Mouse (Mus musculus) heart, adult 2 months (tissue): ENCODE data around the gene Sult2a7. TPM values are rescaled to one million over a fixed set of nuclear protein-coding genes. Genes with fewer than 3 reads are reported as not detected.

Source experiments
- DNase-seq, 2 experiments: peaks; one replicate each; pipeline ENCODE4 v3.0.0; 2021
- H3K27ac ChIP-seq: fragments of 200-600 bp; 2 replicates; pipeline ENCODE4 v1.8.1; 2022
- H3K27me3 ChIP-seq: fragments of 200-500 bp; 2 replicates; pipeline ENCODE4 v1.6.1; 2012; ENCODE audit warnings: mild to moderate bottlenecking, low read length, inconsistent platforms, mixed read lengths; ENCODE audit not compliant: control insufficient read depth, insufficient read depth
- H3K36me3 ChIP-seq: fragments of 200-500 bp; 2 replicates; pipeline ENCODE4 v1.6.1; 2012; ENCODE audit warnings: low read length, inconsistent platforms; ENCODE audit not compliant: control insufficient read depth, insufficient read depth
- H3K4me1 ChIP-seq: fragments of 200-500 bp; 2 replicates; pipeline ENCODE4 v1.6.1; 2011; ENCODE audit warnings: low read length; ENCODE audit not compliant: control insufficient read depth, insufficient read depth
- H3K4me3 ChIP-seq: fragments of 200-600 bp; 2 replicates; pipeline ENCODE4 v1.8.1; 2022
- H3K79me2 ChIP-seq: fragments of 200-500 bp; replicated peaks from 2 replicates; pipeline ENCODE4 v1.6.1; 2012; ENCODE audit warnings: mild to moderate bottlenecking, inconsistent platforms, low read length, moderate library complexity, mixed read lengths; ENCODE audit not compliant: control insufficient read depth, insufficient read depth
- H3K9ac ChIP-seq: fragments of 200-500 bp; 2 replicates; pipeline ENCODE4 v1.6.1; 2012; ENCODE audit warnings: low read depth, mild to moderate bottlenecking, control low read depth, inconsistent platforms, low read length, mixed read lengths
- CTCF ChIP-seq: fragments of 200-600 bp; IDR thresholded peaks from 2 replicates; pipeline ENCODE4 v1.8.1; 2022; ENCODE audit warnings: antibody characterized with exemption, mild to moderate bottlenecking, moderate library complexity
- EP300 ChIP-seq: fragments of 200-500 bp; IDR thresholded peaks from 2 replicates; pipeline ENCODE4 v1.6.1; 2011; ENCODE audit warnings: low read depth, low read length, control low read depth; ENCODE audit not compliant: insufficient read depth
- POLR2A ChIP-seq: fragments of 200-500 bp; IDR thresholded peaks from 2 replicates; pipeline ENCODE4 v1.6.1; 2011; ENCODE audit warnings: mild to moderate bottlenecking, low read depth, low read length, control low read depth; ENCODE audit not compliant: insufficient read depth
- WGBS: fragments of 180-500 bp; shearing (Covaris S2); methylation state at CpG from one replicate; pipeline ENCODE4 v1.1.7; 2018; 5-methylcytosine and 5-hydroxymethylcytosine counted together
- intact Hi-C: fragments of 180-260 bp; cut with DNase I; formaldehyde crosslinking; loops from one replicate; pipeline ENCODE4 v1.15.1; 2025
- polyA plus RNA-seq: library from polyadenylated mRNA; depleted of rRNA; stranded (reverse); fragments of >200 nt; gene quantifications from 2 replicates; pipeline ENCODE4 v1.2.3, GENCODE M21; 2012; rRNA removed
- total RNA-seq, 2 experiments: library from RNA; stranded (reverse); gene quantifications; 2 replicates each; pipeline ENCODE4 v1.2.3; 2021

Sult2a7 gene
- total and polyA plus RNA-seq, 3 experiments, result not detected

- Histone ChIP-seq H3K4me1 (no peaks in the 10 kb centered on the region), H3K27ac (no peak overlapping the region), H3K79me2 (no peaks in the 10 kb centered on the region), H3K4me3 (no peak overlapping the region), H3K36me3 (no peaks in the 10 kb centered on the region), H3K9ac (no peak overlapping the region), H3K27me3 (no peaks in the 10 kb centered on the region)
- TF ChIP-seq EP300, result no peak
- no peak for TF ChIP-seq POLR2A
- no peak for TF ChIP-seq CTCF
- no peak for DNase-seq
- intact Hi-C loops, result no loop called here
Observed at GRCm38 (mm10) chr7:14439581-14439980, 54.4 kb downstream of the Sult2a7 start.

DNA sequence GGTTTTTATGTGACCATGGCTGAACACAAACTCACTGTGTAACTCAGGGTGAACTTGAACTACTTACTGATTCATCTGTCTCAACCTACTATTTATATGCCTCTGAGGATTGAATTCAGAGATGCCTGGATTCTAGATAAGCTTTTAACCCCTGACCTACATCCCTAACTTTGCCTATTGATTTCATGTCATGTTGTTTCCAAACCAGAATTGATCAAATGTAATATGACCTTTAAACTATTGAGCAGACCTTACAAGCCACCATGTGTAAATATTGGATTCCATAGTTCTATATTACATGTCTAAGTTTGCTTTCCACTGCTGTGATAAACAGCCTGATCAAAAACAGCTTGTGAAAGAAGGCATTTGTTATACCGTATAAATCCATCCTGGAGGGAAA is 55.5 kb downstream of the Sult2a7 start:
- Histone ChIP-seq H3K4me1 (no peaks in the 10 kb centered on the region), H3K27me3 (no peaks in the 10 kb centered on the region), H3K4me3 (no peak overlapping the region), H3K9ac (no peak overlapping the region), H3K79me2 (no peaks in the 10 kb centered on the region), H3K36me3 (no peaks in the 10 kb centered on the region), H3K27ac (no peak overlapping the region)
- intact Hi-C loops, result no loop called here
- DNase-seq, result no peak
- TF ChIP-seq CTCF, result no peak
- no peak for TF ChIP-seq POLR2A
- TF ChIP-seq EP300, result no peak
- 63% methylated on average over 1 of the region's 1 CpGs for WGBS

GRCm38 (mm10) chr7:14438029-14438428 is 56.0 kb downstream of the Sult2a7 start:
- no peak for DNase-seq
- H3K36me3 ChIP-seq, result no peaks in the 10 kb centered on the region
- H3K27ac ChIP-seq, result no peak overlapping the region
- WGBS, result 69% methylated on average over 2 of the region's 2 CpGs
- H3K9ac ChIP-seq, result no peak overlapping the region
- no peak overlapping the region for H3K4me3 ChIP-seq
- H3K79me2 ChIP-seq, result no peaks in the 10 kb centered on the region
- TF ChIP-seq POLR2A (no peak), CTCF (no peak), EP300 (no peak)
- H3K4me1 ChIP-seq, result no peaks in the 10 kb centered on the region
- H3K27me3 ChIP-seq, result no peaks in the 10 kb centered on the region
- intact Hi-C loops, result no loop called here

Other genes starting within 250 kb of the Sult2a7 start
- not detected for gene Sult2a6, start 239.4 kb downstream of the Sult2a7 start, total RNA-seq
- not detected in 2 replicates for gene Sult2a6, start 239.4 kb downstream of the Sult2a7 start, polyA plus RNA-seq
- gene Obox8, start 160.7 kb downstream of the Sult2a7 start, total RNA-seq, result not detected
- gene Obox8, start 160.7 kb downstream of the Sult2a7 start, polyA plus RNA-seq, result not detected in 2 replicates
- not detected for gene Sult2a8, start 47.5 kb downstream of the Sult2a7 start, total RNA-seq
- gene Sult2a8, start 47.5 kb downstream of the Sult2a7 start, polyA plus RNA-seq, result 0.12 TPM in 1 of 2 replicates, not detected in the other
- gene Vmn1r90, start 69.3 kb upstream of the Sult2a7 start, total RNA-seq, result under 1 TPM in 1 of 2 experiments, not detected in 1; 0.16 TPM
- 0.03 TPM in 1 of 2 replicates, not detected in the other for gene Vmn1r90, start 69.3 kb upstream of the Sult2a7 start, polyA plus RNA-seq
- gene Obox7, start 165.3 kb upstream of the Sult2a7 start, total RNA-seq, result not detected
- not detected in 2 replicates for gene Obox7, start 165.3 kb upstream of the Sult2a7 start, polyA plus RNA-seq